Mouse (Mus musculus) left cerebral cortex, adult 9 months (tissue): ENCODE measurements around the gene Fbxo34.

Experiments
- DNase-seq, 2 experiments: peaks; one replicate each; pipeline ENCODE4 v3.0.0; 2022; ENCODE audit warnings: low spot score in 2 of 2

The Fbxo34 gene

DNA sequence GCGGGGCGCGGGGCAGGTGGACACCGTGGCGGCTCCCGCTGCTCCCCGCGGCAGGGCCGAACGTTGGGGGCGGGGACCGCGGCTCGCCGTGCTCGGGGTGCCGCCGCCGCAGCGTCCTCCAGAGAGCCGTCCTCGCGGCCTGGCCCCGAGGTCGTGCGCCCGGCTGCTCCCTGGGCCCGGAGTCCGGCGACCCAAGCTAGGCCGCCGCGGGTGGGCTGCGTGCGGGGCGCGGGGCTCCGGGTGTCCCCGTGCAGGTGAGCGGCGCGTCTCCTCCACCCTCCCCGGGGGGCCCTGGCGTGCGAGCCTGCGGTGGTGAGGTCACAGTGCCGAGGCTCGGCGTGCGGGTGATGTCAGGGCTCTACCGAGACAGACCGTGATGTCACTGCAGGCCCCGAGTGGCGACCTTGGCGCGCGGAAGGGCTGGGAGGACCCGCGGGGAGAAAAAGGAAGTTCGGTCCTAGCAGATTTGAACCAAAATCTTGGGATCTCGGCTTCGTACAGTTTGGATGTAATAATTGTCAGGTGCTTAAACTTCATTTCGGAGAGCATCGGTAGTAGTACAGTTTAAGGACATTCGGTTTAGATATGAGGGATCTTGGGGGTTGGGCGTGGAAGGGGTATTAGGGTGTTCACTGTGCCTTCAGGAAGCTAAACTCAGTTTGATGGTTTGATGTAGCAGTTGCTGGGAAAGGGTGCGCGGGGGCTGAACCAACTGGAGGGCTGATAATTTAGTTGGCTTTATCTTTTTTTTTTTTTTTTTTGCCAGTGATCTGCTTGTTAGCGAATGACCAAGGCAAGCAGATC, 22.7 kb downstream of the Fbxo34 start:
- peak in 1 of 2 experiments; percentile 55 for DNase-seq

- no peak for DNase-seq
Measured at GRCm38 (mm10) chr14:47473891-47474290, 23.7 kb downstream of the Fbxo34 start.

- DNase-seq, result peak in 1 of 2 experiments; percentile 63
Measured at GRCm38 (mm10) chr14:47474571-47475254, 24.5 kb downstream of the Fbxo34 start.

GRCm38 (mm10) chr14:47476266-47476665, 26.0 kb downstream of the Fbxo34 start:
- no peak for DNase-seq

DNA sequence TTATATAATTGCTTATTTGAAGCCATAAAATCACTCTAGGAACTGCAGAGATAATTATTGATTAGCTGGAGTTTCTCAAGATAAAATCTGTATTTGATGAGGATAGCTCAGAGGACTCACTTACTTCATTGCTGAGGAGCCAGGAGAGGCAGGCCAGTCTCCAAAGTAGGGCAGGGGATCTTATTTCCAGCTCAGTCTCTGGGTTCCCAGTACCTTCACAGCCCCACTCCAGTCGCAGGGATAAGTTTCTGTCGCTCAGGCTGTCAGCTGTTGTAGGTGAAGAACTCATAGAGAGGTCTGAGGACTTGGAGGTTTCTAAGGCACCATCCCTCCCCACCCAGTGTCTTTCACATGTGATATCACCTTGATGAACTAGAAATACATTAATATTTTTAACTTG, 27.5 kb downstream of the Fbxo34 start:
- no peak for DNase-seq

GRCm38 (mm10) chr14:47482200-47482599, 32.0 kb downstream of the Fbxo34 start:
- DNase-seq, result no peak

GRCm38 (mm10) chr14:47483099-47483498, 32.9 kb downstream of the Fbxo34 start:
- DNase-seq, result no peak

DNA sequence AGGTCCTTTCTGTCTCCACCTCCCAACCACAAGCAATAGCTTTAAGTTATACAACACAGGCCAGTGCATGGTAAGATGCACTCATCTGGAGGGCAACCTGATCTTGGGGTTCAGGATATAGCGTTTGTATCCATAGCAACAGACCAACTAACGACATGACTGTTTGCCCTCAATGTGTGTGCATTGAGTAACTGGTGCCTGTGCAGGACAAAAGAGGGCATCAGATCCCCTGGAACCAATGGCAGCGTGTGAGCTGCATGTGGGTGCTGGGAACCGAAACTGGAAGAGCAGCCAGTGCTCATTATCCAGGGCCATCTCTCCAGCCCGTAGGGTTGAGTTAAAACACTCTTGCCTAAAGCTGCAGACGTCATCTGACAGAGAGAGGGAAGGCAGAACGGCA, 38.5 kb downstream of the Fbxo34 start:
- DNase-seq, result no peak

DNA sequence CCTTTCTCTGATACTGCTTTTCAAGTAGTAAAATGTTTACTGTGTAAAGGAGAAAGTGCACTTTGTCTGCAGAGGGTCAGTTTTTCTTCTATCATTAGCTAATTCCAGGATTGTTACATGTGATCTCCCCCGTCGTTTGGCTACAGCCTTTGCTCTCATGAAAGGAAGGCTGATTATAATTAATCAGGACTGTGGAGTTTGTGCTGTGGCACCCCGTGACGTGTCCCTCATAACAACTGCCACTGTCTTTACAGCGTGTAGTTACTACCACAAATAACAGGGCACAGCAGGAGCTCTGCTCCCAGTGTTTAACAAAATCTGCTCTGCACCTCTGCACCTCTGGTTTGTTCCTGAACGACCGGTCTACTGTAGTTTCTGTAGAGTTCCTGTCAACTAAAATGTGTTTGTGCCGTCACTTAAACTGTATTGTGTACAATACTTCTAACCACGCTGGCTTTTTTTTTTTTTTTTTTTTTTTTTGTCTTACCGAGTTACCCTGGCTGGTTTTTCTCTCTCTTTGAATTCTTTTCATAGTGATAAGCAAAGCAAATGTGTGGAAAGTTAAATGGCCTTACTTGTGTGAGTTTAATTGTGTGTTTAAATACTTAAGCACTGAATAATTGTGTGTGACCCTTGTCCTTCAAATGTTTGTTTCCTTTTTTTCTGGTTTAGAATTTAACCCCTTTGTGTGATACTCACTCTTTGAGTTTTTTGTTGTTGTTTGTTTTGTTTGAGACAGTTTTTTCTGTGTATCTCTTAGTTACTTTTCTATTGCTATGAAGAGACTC, 39.3 kb downstream of the Fbxo34 start:
- no peak for DNase-seq

DNA sequence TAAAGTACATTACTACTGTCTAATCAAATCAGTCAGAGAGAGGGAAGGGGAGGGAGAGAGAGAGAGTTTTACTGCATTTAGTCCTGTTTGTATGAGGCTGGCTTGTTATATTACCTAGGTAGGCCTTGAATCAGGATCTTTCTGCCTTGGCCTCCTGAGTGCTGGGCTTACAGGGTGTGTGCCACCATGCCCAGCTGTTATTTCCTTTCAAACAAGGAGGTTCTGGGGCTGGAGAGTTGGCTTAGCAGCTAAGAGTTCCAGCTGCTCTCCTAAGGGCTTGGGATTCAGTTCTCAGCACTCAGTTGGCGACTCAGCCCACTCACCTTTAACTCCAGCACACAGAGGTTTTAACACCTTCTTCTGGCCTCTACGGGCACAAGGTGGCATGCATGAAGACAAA, 40.5 kb downstream of the Fbxo34 start:
- no peak for DNase-seq

DNA sequence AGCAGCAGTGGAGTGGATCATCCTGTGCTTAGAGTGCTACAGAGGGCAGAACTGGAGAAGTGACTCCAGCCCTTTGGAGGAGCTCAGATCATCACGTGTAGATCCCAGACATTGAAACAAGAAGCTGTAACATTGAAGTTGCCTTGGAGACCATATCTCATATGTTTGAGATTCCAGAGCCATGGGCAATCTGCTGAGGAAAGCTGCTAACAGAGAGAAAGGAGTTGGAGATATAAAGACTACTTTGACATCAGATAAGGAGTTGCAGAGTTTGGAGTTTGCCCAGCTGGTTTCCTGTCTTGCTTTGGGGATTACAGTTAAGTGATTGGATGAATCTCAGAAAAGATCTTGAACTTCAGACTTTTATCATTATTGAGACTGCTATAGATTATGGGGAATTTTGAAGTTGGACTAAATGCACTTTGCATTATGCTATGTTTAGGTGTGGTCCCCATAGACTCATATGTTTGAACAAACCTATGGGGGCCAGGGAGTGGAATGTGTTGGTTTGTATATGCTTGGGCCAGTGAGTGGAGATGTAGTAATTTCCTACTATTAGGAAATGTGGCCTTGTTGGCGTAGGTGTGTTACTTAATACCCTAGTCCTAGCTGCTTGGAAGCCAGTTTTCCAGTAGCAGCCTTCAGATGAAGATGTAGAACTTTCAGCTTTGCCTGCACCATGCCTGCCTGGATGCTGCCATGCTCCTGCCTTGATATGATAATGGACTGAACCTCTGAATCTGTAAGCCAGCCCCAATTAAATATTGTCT, 43.6 kb downstream of the Fbxo34 start:
- DNase-seq, result no peak

- no peak for DNase-seq
Measured at GRCm38 (mm10) chr14:47495951-47496350, 45.7 kb downstream of the Fbxo34 start.

- no peak for DNase-seq
Measured at GRCm38 (mm10) chr14:47497166-47497565, 46.9 kb downstream of the Fbxo34 start.

- DNase-seq, result no peak
Measured at GRCm38 (mm10) chr14:47498632-47499031, 48.4 kb downstream of the Fbxo34 start.

- no peak for DNase-seq
Measured at GRCm38 (mm10) chr14:47504036-47504435, 53.8 kb downstream of the Fbxo34 start.

DNA sequence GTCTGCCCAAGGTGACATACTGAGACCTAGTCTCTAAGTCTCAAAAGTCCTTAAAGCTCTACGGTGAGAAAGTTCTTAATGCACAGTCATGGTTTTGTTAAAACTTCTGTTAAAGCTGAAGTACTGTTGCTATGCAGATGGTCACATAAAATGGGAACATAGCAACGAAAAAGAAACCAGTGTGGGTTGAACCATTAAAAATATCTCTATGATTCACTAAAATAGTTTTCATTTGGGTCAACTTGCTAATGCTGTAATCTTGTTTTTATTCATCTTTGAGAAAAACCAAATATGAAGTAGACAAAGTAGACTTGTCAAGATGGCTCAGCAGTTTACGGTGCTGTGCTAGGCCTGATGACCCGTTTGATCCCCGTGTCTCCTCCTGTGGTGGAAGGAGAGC, 56.5 kb downstream of the Fbxo34 start:
- peak in 1 of 2 experiments; percentile 32 for DNase-seq

GRCm38 (mm10) chr14:47508035-47508434, 57.8 kb downstream of the Fbxo34 start:
- DNase-seq, result no peak

DNA sequence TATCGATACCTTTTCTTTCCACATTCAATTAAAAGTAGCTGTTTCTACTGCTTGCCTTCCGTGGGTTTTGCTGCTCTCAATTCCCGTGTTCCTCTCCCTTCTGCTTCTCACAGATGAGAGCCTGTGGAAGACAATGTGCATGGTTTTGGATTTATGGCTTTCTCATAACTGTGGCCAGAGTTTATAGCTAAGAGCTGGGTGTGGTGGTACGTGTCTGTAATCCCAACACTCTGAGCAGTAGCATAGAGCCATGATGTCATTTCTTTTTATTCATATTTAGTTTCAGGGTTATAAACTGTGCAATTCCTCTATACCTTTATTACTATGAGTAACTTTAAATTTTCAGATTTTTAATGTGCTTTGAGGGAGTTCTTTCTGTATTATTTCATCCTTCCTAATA, 60.0 kb downstream of the Fbxo34 start:
- no peak for DNase-seq

- peak in 1 of 2 experiments; percentile 65 for DNase-seq
Measured at GRCm38 (mm10) chr14:47513606-47514005, 63.4 kb downstream of the Fbxo34 start.

- no peak for DNase-seq
Measured at GRCm38 (mm10) chr14:47514816-47515453, 64.7 kb downstream of the Fbxo34 start.

DNA sequence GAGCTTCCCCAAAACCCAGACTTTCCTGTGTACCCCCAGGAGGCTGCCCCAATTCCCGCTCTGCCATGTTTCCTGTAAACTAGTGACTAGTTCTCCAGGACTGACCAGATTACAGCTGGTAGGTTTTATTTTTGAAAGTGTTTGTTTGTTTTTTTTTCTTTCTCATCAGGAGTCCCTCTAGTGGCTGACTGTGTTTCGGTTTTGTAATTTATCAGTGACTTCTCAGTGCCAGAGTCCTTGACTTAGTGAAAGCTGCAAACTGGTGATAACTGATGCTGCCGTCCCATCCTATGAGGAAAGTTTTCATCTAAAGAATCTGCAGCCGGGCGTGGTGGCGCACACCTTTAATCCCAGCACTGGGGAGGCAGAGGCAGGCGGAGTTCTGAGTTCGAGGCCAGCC, 65.4 kb downstream of the Fbxo34 start:
- no peak for DNase-seq
